Mouse (Mus musculus) brain, embryonic 14.5 days (tissue): Measurements from ENCODE around the gene Shbg. TPM values are rescaled to one million over a fixed set of nuclear protein-coding genes. Genes with fewer than 3 reads are reported as not detected.

Experiments used
- DNase-seq: peaks from one replicate; pipeline ENCODE4 v3.0.0-alpha.2; 2011; ENCODE audit warnings: low read depth
- CTCF ChIP-seq: fragments of 200-500 bp; IDR thresholded peaks from 2 replicates; pipeline ENCODE4 v1.5.1; 2012; ENCODE audit warnings: inconsistent platforms, mild to moderate bottlenecking, moderate library complexity, borderline replicate concordance; ENCODE audit not compliant: insufficient read depth, insufficient read length; ENCODE audit errors: extremely low read depth
- POLR2A ChIP-seq: fragments of 200-500 bp; IDR thresholded peaks from 2 replicates; pipeline ENCODE4 v1.6.1; 2012; ENCODE audit warnings: mild to moderate bottlenecking, inconsistent platforms, borderline replicate concordance; ENCODE audit not compliant: poor library complexity, insufficient read depth, insufficient read length, severe bottlenecking; ENCODE audit errors: extremely low read depth
- polyA plus RNA-seq: library from polyadenylated mRNA; depleted of rRNA; stranded (reverse); fragments of >200 nt; gene quantifications from 2 replicates; pipeline ENCODE4 v1.2.3, GENCODE M21; 2012

The Shbg gene
- polyA plus RNA-seq, 1 experiment = not detected

DNA sequence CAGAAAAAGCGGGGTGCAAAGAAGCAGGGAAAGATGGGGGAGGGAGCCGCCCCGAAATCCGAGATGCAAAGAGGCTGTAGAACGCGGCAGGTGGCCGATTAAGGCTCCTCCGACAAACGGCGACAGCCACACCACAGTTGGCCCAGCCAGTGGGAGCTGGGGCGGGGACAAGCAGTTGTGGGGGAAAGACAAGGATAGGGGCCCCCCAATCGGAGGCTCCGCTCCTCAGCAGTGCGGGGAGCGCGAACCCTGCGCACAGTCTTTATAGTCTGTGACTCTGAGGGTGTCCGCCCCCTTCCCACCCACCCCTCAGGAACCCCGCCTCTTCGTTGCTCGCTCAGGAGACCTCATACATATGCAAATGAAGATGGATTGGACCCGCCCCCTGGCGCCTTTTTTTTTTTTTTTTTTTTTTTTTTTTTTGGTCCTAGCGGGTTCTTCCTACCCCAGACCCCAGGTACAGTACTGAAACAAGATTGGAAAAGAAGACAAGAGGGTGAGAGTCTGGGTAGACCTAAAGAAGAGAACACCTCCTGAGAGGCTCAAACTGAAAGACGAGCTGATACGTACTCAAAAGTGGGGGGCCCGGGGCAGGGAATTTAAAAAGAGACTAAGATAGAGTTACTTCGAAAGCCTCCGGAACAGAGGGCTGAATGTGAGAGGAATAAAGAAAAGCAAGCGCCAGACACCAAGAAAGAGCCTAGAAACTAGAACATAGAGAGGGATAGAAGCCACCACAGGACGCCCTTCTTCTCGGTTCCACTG is 11.8 kb downstream of the Shbg start, which contains the start of gene Atp1b2:
Gene Atp1b2 (minus strand): TSS at position 217 of the 765 bp plus-strand sequence.
- peak; percentile 99; the same call in 1 of the 2 replicates for TF ChIP-seq POLR2A
- TF ChIP-seq CTCF = no peak
- DNase-seq = peak; percentile 97

DNA sequence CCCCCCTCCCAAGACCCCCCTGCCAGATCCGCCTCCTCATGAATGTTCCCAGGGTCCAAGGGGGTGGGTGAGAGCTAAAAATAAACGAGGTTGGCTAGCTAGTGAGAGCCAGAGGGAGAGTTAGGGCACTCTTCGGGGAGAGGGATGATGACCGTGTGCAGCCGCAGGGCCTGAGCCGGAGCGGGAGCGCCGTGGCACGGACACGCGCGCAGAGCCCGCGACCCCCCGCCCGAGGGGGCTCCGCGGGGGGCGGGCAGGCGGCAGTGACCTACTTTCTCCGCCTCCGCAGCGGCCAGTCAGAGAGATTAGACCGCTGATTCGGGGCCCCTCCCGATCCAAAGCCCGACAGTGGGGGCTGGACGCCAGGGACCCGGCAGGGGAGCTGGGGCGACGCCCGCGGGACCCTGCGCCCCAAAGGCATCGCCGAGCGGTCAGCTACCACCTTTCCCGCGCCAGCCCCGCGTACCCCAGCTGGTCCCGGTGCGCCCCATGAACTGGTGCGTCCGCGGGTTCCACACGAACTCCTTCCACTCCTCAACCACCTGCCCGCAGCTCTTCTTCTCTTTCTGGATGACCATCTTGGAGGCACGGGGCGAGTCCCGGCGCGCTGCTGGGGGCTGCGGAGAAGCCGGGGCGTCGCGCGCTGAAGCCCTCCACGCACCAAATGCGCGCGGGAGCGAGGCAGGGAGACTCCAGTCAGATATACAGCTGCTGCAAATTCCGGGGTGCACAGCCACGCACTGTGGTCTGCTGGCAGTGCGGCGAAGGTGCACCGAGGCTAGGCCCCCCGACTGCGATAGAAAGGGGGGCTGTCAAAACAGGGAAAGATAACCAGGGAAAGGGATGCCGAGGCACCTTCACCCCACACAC is 12.7 kb downstream of the Shbg start:
- peak; percentile 61 for DNase-seq
- TF ChIP-seq POLR2A = no peak
- TF ChIP-seq CTCF = no peak

DNA sequence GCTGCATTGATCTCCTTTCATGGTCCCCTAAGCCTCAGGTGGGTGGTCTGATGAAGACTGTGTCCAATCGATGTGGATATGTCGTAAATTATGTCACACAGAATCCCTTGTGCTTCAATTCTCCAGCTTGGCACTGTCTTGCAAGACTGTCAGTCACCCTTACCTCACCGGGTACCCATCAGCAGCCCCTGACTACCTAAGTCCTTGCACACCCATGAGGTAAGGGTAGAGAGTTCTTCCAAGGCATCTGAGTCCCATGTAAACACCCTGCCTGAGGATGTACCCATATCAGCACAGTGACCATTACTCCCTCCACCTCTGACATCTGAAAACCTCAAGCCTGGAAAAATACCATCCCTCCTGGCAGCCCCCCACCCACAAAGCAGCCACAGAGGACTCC is 13.4 kb downstream of the Shbg start:
- DNase-seq = no peak
- TF ChIP-seq CTCF = no peak
- TF ChIP-seq POLR2A = no peak

DNA sequence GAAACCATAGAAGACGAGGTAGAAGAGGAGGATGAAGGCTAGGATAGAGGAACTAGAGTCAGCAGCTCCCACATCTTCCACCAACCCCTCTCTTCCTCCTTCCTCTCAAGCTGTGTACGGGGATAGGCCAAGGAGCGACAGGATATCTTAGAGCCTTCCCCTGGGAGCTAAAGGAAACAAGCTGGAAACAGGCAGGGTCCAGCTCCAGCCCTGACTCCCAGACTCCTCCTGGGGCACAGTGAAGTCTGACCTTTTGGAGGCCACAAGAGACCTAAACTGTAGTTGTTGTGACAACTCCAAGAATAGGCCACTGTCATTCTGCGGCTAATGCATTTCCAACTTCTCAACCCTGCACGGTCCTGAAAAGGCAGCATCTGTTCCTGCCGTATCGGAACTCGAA is 14.2 kb downstream of the Shbg start:
- TF ChIP-seq CTCF = no peak
- TF ChIP-seq POLR2A = no peak
- DNase-seq = no peak

DNA sequence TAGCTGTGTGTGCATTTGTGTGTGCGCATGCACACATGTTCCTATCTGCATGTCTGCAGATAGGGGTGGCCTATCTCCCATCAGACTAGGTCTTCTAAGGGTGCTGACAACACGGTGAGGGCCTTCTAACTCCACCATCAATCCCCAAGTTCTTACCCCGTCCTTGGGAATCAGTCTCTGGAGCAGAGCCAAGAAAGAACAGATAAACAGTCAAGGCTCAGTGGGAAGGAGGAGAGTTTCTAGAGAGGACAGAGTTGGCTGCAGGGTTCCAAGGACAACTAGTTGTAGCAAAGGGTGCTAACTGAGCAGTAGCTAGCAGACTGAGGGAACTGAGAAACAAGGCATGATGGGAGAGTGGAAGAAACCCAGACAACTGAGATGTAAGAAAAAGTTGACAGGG is 15.9 kb downstream of the Shbg start:
- no peak for DNase-seq
- no peak for TF ChIP-seq POLR2A
- no peak for TF ChIP-seq CTCF

DNA sequence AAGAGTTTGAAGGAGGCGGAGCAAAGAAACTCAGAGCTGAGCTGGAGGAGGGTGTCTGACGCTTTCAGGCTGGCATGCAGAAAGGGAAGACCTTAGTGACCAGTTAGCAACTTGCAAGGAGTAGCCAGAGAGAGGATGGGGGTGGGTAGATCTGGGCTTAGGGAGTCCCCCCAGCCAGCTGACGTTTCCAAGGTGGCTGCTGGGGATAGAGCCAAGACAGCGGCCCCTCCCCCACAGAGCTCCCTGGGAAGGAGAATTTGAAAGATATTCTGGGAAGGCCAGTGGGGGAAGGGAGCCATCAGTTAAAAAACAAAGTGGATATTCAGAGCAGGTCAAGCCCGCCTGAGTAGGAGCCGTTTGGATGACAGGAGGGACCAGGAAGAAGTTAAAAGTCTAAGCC is 17.6 kb downstream of the Shbg start:
- DNase-seq = peak; percentile 85
- TF ChIP-seq CTCF (no peak), POLR2A (no peak)

DNA sequence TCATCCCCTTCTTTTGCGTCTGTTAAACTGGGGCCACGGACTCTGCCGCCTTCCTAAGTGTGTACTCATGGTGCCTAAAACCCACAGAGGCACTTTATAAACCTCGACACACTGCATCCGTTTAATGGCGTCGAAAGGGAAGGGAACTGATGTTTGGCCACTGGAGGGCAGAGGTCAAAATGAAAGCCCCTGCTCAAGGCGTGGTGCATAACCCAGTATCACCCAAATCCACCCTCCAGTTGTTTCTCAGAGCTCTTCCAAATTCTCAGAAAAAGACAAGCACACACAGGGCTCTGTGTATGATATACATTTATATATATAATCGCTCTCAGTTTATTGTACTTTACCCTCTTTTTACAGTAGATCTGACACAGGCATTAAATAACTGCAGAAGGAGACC is 18.3 kb downstream of the Shbg start:
- no peak for DNase-seq
- TF ChIP-seq POLR2A (no peak), CTCF (no peak)

DNA sequence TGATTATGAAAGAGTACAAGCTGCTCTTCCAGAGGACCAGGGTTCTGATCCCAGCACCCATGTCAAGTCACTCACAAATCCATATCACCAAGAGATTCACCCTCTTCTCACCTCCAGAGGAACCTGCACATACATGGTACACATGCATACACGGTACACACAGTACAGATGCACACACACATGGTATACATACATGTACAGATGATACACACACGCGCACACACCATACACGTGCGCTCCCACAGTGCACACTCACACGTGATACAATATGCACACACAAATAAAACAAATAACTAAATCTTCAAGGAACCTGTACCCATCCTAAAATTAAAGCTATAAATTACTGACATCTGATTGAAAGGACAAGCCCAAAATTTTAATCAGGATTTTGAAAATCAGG is 22.9 kb downstream of the Shbg start:
- DNase-seq = no peak
- TF ChIP-seq CTCF = no peak
- no peak for TF ChIP-seq POLR2A

DNA sequence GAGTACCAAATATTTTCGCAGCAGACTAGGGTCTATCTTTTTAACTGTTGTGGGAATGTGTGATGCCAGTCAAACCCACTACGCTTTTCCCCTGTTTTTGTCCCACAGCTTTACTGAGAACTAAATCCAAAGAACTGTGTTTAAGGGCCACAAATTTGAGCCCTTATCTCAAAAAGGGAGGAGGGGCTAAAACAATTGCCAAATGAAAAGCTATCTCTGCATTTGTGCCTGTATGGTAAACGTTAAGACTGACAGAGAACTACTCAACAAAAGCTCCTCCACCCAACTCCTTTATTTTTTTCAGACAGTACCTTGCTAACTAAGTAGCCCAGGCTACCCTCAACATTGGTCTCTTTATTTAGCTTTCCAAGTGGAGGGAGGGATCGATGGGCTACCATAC is 24.9 kb downstream of the Shbg start:
- no peak for DNase-seq
- TF ChIP-seq POLR2A (no peak), CTCF (no peak)

DNA sequence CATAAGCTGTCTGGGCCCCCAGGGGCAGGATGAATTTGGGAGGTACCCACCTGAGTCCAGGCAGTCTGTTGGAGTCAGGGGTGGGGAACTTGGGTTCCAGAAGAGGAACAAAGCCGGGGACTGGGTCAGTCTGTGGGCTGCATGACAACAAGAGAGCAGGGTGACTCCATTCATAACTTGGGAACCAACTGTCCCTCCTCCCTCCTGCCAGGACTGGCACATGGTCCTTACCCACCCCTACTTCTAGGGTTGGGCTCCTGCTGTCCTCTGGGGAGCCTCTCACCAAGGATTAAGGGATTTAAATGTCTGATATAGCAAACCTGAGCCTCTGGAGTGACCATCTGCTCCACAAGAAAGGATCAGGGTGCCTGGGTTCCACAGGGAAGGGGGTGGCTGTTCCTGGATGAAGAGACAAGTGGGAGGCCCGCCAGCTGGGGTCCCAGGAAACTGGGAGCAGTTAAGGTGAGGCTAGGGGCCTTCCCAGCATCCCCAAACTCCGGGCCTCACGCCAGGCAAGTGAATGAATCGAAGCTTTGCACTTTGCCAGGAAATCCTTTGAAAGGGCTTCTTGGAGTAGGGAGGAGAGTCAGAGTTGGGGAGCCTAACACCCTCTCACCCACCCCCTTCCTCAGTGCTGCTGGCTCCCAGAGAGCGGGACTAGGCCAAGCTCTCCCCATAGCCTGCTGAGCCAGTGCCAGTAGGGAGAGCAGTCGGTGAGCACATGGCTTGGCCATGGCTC is 25.6 kb downstream of the Shbg start:
- DNase-seq = peak; percentile 89
- TF ChIP-seq POLR2A = no peak
- no peak for TF ChIP-seq CTCF

DNA sequence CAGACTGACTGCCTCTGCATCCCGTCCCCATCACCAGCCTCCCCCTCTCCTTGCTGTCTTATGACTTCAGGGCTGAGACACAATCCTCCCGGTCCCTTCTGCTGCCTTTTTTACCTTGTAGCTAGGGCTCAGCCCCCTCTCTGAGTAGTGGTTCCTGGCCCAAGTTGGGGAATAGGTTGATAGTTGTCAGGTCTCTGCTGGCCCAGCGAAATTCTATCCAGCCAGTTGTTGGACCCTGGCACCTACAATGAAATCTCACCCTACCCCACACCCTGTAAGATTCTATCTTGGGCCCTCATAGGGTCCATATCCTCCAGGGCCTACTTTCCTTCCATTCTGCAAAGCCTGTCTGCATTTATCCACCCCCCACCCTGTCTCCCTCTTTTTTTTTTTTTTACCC is 26.3 kb downstream of the Shbg start:
- TF ChIP-seq CTCF (no peak), POLR2A (no peak)
- no peak for DNase-seq

DNA sequence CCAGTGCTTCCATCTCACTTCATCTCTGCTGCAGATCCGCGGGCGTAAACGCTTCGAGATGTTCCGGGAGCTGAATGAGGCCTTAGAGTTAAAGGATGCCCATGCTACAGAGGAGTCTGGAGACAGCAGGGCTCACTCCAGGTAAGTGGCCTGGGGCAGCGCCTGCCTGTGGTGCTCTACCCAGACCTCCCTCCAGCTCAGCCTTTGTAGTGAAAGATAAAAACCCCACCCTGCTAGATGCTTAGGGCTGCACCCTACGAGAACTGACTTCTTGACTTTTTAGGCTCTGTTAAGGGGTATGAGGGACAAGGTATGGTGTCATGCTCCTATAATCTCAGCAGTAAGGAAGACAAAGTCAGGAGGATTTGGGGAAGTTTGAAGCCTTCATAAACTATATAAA is 27.1 kb downstream of the Shbg start:
- no peak for DNase-seq
- TF ChIP-seq CTCF (no peak), POLR2A (no peak)
